Mouse (Mus musculus) neural tube, embryonic 12.5 days (tissue): ENCODE measurements around the gene Nova2. TPM values are rescaled to one million over a fixed set of nuclear protein-coding genes. Genes with fewer than 3 reads are reported as not detected.
A peak's percentile ranks its signal among the peaks of the same experiment; 100 is the strongest.

Experiments
- ATAC-seq: fragments of 200-750 bp; cut with Nextera tagmentation; 2 replicates; pipeline ENCODE4 v1.8.0; 2017; ENCODE audit warnings: low read depth, mild to moderate bottlenecking, moderate TSS enrichment, moderate library complexity; ENCODE audit not compliant: low FRiP score
- H3K27ac ChIP-seq: fragments of 300-500 bp; sonication (generic); 2 replicates; pipeline ENCODE4 v1.5.1; 2016
- H3K27me3 ChIP-seq: fragments of 300-500 bp; sonication (generic); replicated peaks from 2 replicates; pipeline ENCODE4 v1.6.1; 2016; ENCODE audit warnings: mild to moderate bottlenecking
- H3K36me3 ChIP-seq: fragments of 300-500 bp; sonication (generic); 2 replicates; pipeline ENCODE4 v1.6.1; 2016; ENCODE audit warnings: mild to moderate bottlenecking
- H3K4me1 ChIP-seq: fragments of 300-500 bp; sonication (generic); 2 replicates; pipeline ENCODE4 v1.6.1; 2016
- H3K4me2 ChIP-seq: fragments of 300-500 bp; sonication (generic); replicated peaks from 2 replicates; pipeline ENCODE4 v1.6.1; 2016; ENCODE audit warnings: mild to moderate bottlenecking
- H3K4me3 ChIP-seq: fragments of 300-500 bp; sonication (generic); 2 replicates; pipeline ENCODE4 v1.5.1; 2016
- H3K9ac ChIP-seq: fragments of 300-500 bp; sonication (generic); 2 replicates; pipeline ENCODE4 v1.6.1; 2016; ENCODE audit warnings: mild to moderate bottlenecking
- H3K9me3 ChIP-seq: fragments of 300-500 bp; sonication (generic); 2 replicates; pipeline ENCODE4 v1.6.1; 2016; ENCODE audit warnings: mild to moderate bottlenecking
- WGBS: fragments of 180-500 bp; shearing (Covaris S2); methylation state at CpG from one replicate; pipeline ENCODE4 v1.1.7; 2016; 5-methylcytosine and 5-hydroxymethylcytosine counted together
- polyA plus RNA-seq: library from polyadenylated mRNA; unstranded; fragments of >200 nt; fragmentation: Nextera tagmentation; extraction: Ambion mirVana; gene quantifications from 2 replicates; pipeline ENCODE4 v1.2.1, GENCODE M21; 2016

Nova2 gene
- 12.1 and 12.6 TPM in 2 replicates for polyA plus RNA-seq

DNA sequence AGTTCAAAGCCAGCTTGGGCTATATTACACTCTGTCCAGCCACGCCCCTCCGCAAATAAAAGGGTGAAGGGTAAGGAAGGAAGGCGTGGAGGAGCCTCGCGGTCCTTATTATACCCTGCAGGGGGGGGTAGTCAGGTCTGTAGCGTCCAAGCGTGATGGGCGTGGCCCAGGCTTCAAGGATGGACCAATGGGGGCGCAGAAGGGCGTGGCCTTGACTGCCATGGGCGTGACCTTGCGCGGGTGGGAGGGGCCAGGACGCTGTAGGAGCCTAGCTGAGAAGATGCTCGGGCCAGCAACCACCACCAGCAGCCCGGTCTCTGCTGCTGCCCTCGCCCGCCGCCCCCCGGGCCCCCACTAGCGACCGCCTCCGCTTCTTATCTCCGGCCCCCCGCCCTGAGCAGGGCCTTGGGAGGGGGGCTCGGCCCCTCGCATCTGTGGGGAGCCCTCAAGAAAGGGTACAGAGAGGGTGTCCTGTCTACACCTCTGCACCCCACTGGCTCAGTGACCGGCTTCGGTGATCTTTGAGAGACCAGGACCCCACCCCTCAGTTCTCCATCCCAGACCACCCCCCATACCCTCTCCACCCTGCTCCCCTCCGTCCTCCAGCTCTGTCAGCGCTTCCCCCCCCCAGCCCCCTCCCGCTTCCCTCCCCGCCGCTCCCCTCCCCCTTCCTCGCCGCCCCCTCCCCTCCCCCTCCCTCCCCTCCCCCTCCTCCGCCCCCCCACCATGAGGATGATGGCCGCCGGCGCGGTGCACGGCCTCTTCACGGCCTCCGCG lies at the start of gene Nova2:
TSS of gene Nova2 (plus strand) at position 727 of the 777 bp plus-strand sequence.
- no peaks in the 10 kb centered on the region; the same call in 1 of the 2 replicates for H3K27me3 ChIP-seq
- peak within 1 kb of the TSS; percentile 99 for H3K9ac ChIP-seq
- H3K27ac ChIP-seq = peak within 1 kb of the TSS; percentile 81
- under 1% methylated on average over 30 of the region's 45 CpGs for WGBS
- H3K4me1 ChIP-seq = peaks cover 72% of the 10 kb centered on the region
- no peaks in the 10 kb centered on the region for H3K9me3 ChIP-seq
- no peaks in the 10 kb centered on the region for H3K36me3 ChIP-seq
- peak; percentile 80 for ATAC-seq
- H3K4me2 ChIP-seq = peak within 1 kb of the TSS; percentile 77
- peak within 1 kb of the TSS; percentile 92 for H3K4me3 ChIP-seq

GRCm38 (mm10) chr7:18878691-18879090 lies 47.0 kb upstream of the Nova2 start:
- no peaks in the 10 kb centered on the region for H3K9me3 ChIP-seq
- ATAC-seq = no peak
- no peaks in the 10 kb centered on the region; the same call in 1 of the 2 replicates for H3K27me3 ChIP-seq
- 76% methylated on average over 7 of the region's 7 CpGs for WGBS
- no peak overlapping the region for H3K9ac ChIP-seq
- H3K36me3 ChIP-seq = no peaks in the 10 kb centered on the region
- H3K4me3 ChIP-seq = no peak overlapping the region
- H3K4me1 ChIP-seq = no peaks in the 10 kb centered on the region
- H3K4me2 ChIP-seq = no peak overlapping the region
- no peak overlapping the region for H3K27ac ChIP-seq

- H3K27ac ChIP-seq = no peak overlapping the region
Measured at GRCm38 (mm10) chr7:18883991-18884744, 41.5 kb upstream of the Nova2 start.

DNA sequence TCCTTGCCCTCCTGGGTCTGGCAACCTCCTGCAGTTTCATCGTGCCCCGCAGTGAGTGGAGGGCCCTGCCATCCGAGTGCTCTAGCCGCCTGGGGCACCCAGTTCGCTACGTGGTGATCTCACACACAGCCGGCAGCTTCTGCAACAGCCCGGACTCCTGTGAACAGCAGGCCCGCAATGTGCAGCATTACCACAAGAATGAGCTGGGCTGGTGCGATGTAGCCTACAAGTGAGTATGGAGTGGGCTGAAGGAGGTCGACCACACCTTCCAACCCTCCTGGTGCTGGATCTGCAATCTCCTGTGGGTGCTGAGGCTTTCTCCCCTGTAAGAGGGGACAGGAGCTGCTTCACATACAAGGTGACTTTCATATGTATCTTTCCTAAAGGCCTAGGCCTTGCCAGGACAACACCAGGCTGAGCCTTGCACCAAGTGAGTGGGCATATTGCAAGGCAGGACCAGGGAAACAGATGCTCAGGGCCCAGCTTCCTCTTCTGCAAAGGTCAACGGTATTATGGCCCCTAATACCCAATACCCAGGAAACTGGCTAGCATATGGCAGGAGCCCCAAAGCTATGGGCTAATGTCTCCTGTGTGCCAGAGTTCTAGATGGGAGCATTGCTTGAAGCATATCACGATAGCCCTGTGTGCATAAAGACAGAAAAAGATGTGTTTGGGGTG lies 40.8 kb upstream of the Nova2 start:
- Histone ChIP-seq H3K4me3 (no peak overlapping the region), H3K27ac (no peak overlapping the region), H3K9ac (no peak overlapping the region), H3K36me3 (0 out of 2 replicates have a peak, but pooled peaks cover 3% of the 10 kb centered on the region), H3K9me3 (no peaks in the 10 kb centered on the region), H3K4me1 (no peaks in the 10 kb centered on the region), H3K27me3 (no peaks in the 10 kb centered on the region), H3K4me2 (no peak overlapping the region)
- WGBS = 54% methylated on average over 13 of the region's 13 CpGs
- no peak for ATAC-seq

More at GRCm38 (mm10) chr7:18883991-18884744, 41.5 kb upstream of the Nova2 start:
- ATAC-seq = no peak
- no peaks in the 10 kb centered on the region for H3K4me1 ChIP-seq
- 58% methylated on average over 9 of the region's 9 CpGs for WGBS
- H3K4me2 ChIP-seq = no peak overlapping the region
- H3K9me3 ChIP-seq = no peaks in the 10 kb centered on the region
- no peak overlapping the region for H3K4me3 ChIP-seq
- no peak overlapping the region for H3K9ac ChIP-seq
- no peaks in the 10 kb centered on the region for H3K27me3 ChIP-seq
- H3K36me3 ChIP-seq = no peaks in the 10 kb centered on the region

GRCm38 (mm10) chr7:18886963-18887362 lies 38.7 kb upstream of the Nova2 start:
- Histone ChIP-seq H3K9me3 (no peaks in the 10 kb centered on the region), H3K27ac (no peak overlapping the region), H3K4me2 (no peak overlapping the region), H3K4me3 (no peak overlapping the region), H3K27me3 (no peaks in the 10 kb centered on the region), H3K4me1 (no peaks in the 10 kb centered on the region), H3K36me3 (peaks cover 3% of the 10 kb centered on the region; the same call in 1 of the 2 replicates), H3K9ac (no peak overlapping the region)
- 93% methylated on average over 1 of the region's 1 CpGs for WGBS
- no peak for ATAC-seq

- peaks cover 19% of the 10 kb centered on the region for H3K4me1 ChIP-seq
- no peak overlapping the region for H3K9ac ChIP-seq
- WGBS = 91% methylated on average over 8 of the region's 8 CpGs
- peaks cover 3% of the 10 kb centered on the region; the same call in 1 of the 2 replicates for H3K36me3 ChIP-seq
- H3K27ac ChIP-seq = no peak overlapping the region
- H3K4me2 ChIP-seq = no peak overlapping the region
- no peak for ATAC-seq
- H3K27me3 ChIP-seq = peaks cover 14% of the 10 kb centered on the region
- no peak overlapping the region for H3K4me3 ChIP-seq
- H3K9me3 ChIP-seq = no peaks in the 10 kb centered on the region
Measured at GRCm38 (mm10) chr7:18890848-18891247, 34.8 kb upstream of the Nova2 start.

GRCm38 (mm10) chr7:18891872-18892599 lies 33.7 kb upstream of the Nova2 start:
- H3K4me3 ChIP-seq = peak overlapping the region; percentile 40
- H3K27ac ChIP-seq = no peak overlapping the region
- 22% methylated on average over 33 of the region's 33 CpGs for WGBS
- H3K4me1 ChIP-seq = peaks cover 19% of the 10 kb centered on the region
- no peaks in the 10 kb centered on the region for H3K9me3 ChIP-seq
- peak overlapping the region; percentile 54 for H3K9ac ChIP-seq
- H3K36me3 ChIP-seq = peaks cover 3% of the 10 kb centered on the region; the same call in 1 of the 2 replicates
- peaks cover 14% of the 10 kb centered on the region for H3K27me3 ChIP-seq
- H3K4me2 ChIP-seq = peak overlapping the region; percentile 76
- ATAC-seq = peak; percentile 52

DNA sequence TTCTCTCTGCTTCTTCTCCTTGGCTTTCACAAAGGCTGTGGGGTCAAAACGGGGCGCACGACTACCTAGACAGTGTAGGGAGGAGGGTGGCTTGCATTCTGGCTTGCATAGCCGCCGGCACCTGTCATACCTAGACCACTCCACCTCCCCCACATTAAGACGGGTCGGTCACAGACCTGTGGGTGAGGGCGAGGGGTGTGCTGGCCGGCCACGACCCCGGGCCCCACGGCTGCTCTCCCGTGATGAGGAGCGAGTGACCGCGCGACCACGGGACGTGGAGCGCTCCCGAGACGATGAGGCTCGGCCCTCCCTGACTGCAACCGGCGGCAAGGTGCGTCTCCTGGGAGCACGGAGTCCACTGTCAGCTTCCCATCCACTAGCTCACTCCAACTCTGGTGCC lies 32.7 kb upstream of the Nova2 start:
- H3K9ac ChIP-seq = 0 out of 2 replicates have a peak overlapping the region, but pooled peaks have one; percentile 54
- WGBS = 35% methylated on average over 27 of the region's 27 CpGs
- H3K27me3 ChIP-seq = peaks cover 14% of the 10 kb centered on the region
- H3K4me1 ChIP-seq = peaks cover 19% of the 10 kb centered on the region
- no peaks in the 10 kb centered on the region for H3K9me3 ChIP-seq
- H3K4me3 ChIP-seq = no peak overlapping the region; the same call in 1 of the 2 replicates
- no peak overlapping the region for H3K27ac ChIP-seq
- peaks cover 3% of the 10 kb centered on the region; the same call in 1 of the 2 replicates for H3K36me3 ChIP-seq
- ATAC-seq = peak; percentile 18; the same call in 1 of the 2 replicates
- H3K4me2 ChIP-seq = peak overlapping the region; percentile 76

DNA sequence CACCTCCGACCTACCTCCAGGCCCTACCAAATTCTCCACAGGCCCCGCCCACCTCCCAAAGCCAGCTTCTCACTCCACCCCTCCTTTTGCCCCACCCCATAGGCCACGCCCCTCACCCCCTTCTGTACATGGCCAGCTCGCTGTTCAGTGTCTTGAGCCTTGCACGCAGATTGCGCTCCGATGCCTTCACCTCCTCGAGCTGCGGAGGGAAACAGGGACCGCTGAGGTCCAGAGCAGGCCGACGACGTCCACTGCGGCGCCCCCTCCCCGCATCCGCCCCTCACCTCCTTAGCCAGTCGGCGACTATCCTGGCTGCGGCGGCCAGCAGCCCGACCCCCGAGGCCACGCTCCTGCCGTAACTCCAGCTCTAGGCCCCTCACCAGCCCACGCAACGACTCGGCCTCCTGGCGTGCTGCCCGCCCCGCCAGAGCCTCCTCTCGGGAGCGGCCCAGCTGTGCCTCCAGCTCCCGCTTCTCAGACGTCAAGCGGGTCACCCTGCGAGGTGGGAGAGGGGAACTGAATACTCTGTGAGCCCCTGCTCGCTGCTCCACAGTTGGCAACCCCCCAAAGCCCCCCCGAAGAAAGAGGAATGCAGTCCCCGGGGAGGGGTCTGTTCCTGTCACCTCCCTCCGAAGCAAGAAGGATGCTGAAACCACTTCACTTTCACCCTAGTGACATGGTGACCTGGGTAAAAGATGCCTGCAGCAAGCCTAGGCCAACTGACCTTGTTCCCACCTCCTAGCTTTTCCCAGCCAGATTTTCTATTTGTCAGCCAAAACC lies 31.8 kb upstream of the Nova2 start:
- peaks cover 4% of the 10 kb centered on the region; the same call in 1 of the 2 replicates for H3K36me3 ChIP-seq
- H3K9ac ChIP-seq = peak overlapping the region; percentile 58
- peaks cover 19% of the 10 kb centered on the region for H3K4me1 ChIP-seq
- H3K27ac ChIP-seq = no peak overlapping the region
- 0 out of 2 replicates have a peak, but pooled peaks have one; percentile 14 for ATAC-seq
- H3K4me2 ChIP-seq = peak overlapping the region; percentile 76
- WGBS = under 1% methylated on average over 41 of the region's 41 CpGs
- H3K9me3 ChIP-seq = no peaks in the 10 kb centered on the region
- peaks cover 14% of the 10 kb centered on the region for H3K27me3 ChIP-seq
- H3K4me3 ChIP-seq = peak overlapping the region; percentile 32

- Histone ChIP-seq H3K27me3 (peaks cover 14% of the 10 kb centered on the region), H3K4me1 (peaks cover 19% of the 10 kb centered on the region), H3K9ac (no peak overlapping the region), H3K27ac (no peak overlapping the region), H3K4me3 (no peak overlapping the region), H3K36me3 (peaks cover 18% of the 10 kb centered on the region; the same call in 1 of the 2 replicates), H3K4me2 (no peak overlapping the region), H3K9me3 (no peaks in the 10 kb centered on the region)
- 38% methylated on average over 5 of the region's 5 CpGs for WGBS
- ATAC-seq = no peak
Measured at GRCm38 (mm10) chr7:18896536-18896935, 29.2 kb upstream of the Nova2 start.

DNA sequence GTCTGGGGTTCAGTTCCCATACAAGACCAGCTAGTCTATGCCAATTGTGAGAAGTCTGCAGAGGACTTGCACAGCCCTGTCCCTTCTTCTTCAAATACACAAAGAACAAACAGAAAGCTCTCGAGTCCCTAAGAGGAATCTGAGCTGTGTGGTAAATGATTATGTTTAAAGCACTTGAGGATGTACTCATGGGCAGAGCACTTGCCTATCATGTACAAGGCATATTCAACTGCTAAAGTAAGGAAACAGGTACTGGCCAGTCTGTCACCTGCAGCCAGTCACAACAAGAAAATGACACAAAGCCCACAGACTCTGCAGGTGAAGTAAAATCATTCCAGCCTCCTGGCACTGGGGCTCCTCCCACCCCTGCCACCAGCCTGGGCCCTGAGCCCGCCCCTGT lies 25.2 kb upstream of the Nova2 start:
- peaks cover 27% of the 10 kb centered on the region; the same call in 1 of the 2 replicates for H3K36me3 ChIP-seq
- H3K9ac ChIP-seq = no peak overlapping the region
- no peaks in the 10 kb centered on the region for H3K4me1 ChIP-seq
- no peak overlapping the region for H3K27ac ChIP-seq
- H3K9me3 ChIP-seq = no peaks in the 10 kb centered on the region
- H3K27me3 ChIP-seq = no peaks in the 10 kb centered on the region
- WGBS = 92% methylated on average over 2 of the region's 2 CpGs
- ATAC-seq = no peak
- H3K4me2 ChIP-seq = no peak overlapping the region
- H3K4me3 ChIP-seq = no peak overlapping the region
